Mouse (Mus musculus) E14TG2a.4 (cell line): ENCODE measurements at regions not wholly inside any gene's neighbourhood (a gene's known extent, or its start where the extent isn't known, plus 50 kb on each side); places are given as distances from the start of the nearest gene placed in this dataset.

Experiments
- CTCF ChIP-seq: conservative IDR thresholded peaks from 2 replicates; pipeline ENCODE4 v1.5.1; 2014; ENCODE audit warnings: low read length
- NANOG ChIP-seq: IDR thresholded peaks from 2 replicates; pipeline ENCODE4 v1.6.1; 2014; ENCODE audit warnings: borderline replicate concordance, low read length, mixed read lengths

GRCm38 (mm10) chr13:8139396-8139795 lies 63.3 kb upstream of the Adarb2 start:
- TF ChIP-seq CTCF, result no peak
- TF ChIP-seq NANOG, result no peak
